Mouse (Mus musculus): ENCODE results near the gene Eef1a1. TPM values are rescaled to one million over a fixed set of nuclear protein-coding genes. Genes with fewer than 3 reads are reported as not detected.
"Not testable (repeated sequence)": the region's sequence is repeated elsewhere in the genome, so short reads cannot be mapped to it uniquely, and the experiment has no call there.

The Eef1a1 gene
- polyA plus RNA-seq, 1 experiment from 2014 or later, result 4,551 TPM

DNA sequence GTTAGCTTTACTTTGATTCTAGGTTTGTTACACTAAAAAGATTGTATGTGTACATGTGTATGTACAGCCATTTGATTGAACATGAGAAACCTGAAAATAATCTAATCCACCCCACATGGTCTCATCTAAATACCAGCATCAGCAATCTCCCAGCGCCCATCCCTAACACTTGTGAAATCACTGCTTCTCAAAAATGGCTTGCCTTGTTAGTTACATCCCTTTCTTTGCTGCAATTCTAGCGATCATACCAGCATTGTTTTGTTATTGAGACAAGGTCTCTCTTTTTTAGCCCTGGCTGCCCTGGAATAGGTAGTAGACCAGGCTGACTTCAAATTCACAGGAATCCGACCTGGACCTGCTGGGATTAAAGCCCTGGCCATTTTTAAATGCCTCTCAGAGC, 6.6 kb downstream of the Eef1a1 start:
- H3K27me3 ChIP-seq (replicated peaks; ENCODE audit: control insufficient read depth, insufficient read depth, low read length), result no peaks in the 10 kb centered on the region
- H3K4me2 ChIP-seq, result peak overlapping the region; percentile 75
- no peak for ATAC-seq (replicated peaks; ENCODE audit: low FRiP score)
- peak overlapping the region; percentile 97 for H3K4me3 ChIP-seq (ENCODE audit: low read depth, low read length)
- WGBS, result 18% methylated on average over 3 of the region's 3 CpGs
- H3K9me3 ChIP-seq (ENCODE audit: control insufficient read depth, low read length), result no peaks in the 10 kb centered on the region
- H3K4me1 ChIP-seq (replicated peaks; ENCODE audit: control insufficient read depth, insufficient read depth, low read length), result peaks cover 11% of the 10 kb centered on the region
- H3K27ac ChIP-seq (ENCODE audit: low read depth, low read length), result peak overlapping the region; percentile 87
- peak overlapping the region; percentile 79 for H3K9ac ChIP-seq (ENCODE audit: low read depth, low read length)
- peaks cover 28% of the 10 kb centered on the region for H3K36me3 ChIP-seq (ENCODE audit: control insufficient read depth, insufficient read depth, low read length)
- no peak for DNase-seq (ENCODE audit: low spot score)

DNA sequence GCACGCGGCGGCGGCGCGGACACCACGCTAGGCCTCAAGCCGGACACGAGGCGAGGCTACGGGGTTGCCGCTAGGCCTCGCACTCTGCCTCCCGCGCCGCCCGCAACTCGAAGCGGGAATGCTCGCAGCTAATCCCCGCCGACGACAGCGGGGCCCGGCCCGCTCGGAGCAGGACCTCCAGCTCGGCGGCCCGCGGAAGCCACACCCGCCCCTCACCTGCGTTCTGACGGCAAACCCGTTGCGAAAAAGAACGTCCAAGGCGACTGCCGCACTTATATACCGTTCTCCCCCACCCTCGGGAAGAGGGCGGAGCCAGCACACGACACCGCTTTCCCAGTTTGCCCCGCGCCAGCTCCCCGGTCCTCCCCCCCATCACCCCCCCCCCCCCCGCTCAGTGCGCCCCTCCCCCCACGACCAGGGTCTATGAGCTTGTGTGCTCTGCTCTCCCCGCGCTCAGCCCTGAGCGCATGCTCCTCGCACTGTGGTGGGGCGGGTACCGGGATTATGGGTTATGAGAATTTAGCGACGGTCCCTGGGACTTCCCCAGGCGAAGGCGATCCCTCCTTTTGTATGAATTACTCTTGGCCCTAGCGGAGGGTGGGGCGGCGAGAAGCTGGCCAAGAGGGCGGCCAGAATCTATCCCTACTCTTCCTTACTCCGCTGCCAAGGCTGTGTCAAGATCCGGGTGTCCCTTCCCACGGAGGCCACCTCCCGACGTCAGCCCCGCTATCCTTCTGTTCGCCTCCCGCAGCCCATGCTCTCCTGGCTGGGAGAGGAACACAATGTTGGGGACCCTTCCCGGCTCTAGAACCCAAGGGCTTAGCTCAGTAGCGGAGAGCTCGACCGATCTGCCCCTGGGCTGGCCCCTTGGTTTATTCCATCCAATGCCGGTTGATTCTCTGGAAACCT, 7.3 kb downstream of the Eef1a1 start:
- Histone ChIP-seq H3K27me3 (replicated peaks; ENCODE audit: control insufficient read depth, insufficient read depth, low read length) (no peaks in the 10 kb centered on the region), H3K36me3 (ENCODE audit: control insufficient read depth, insufficient read depth, low read length) (peaks cover 28% of the 10 kb centered on the region), H3K4me1 (replicated peaks; ENCODE audit: control insufficient read depth, insufficient read depth, low read length) (peaks cover 11% of the 10 kb centered on the region), H3K9ac (ENCODE audit: low read depth, low read length) (peak overlapping the region; percentile 100), H3K9me3 (ENCODE audit: control insufficient read depth, low read length) (no peaks in the 10 kb centered on the region), H3K4me3 (ENCODE audit: low read depth, low read length) (peak overlapping the region; percentile 97), H3K27ac (ENCODE audit: low read depth, low read length) (peak overlapping the region; percentile 100), H3K4me2 (peak overlapping the region; percentile 75)
- DNase-seq (ENCODE audit: low spot score) (peak; percentile 97), ATAC-seq (replicated peaks; ENCODE audit: low FRiP score) (peak; percentile 94)
- WGBS, result under 1% methylated on average over 75 of the region's 77 CpGs

DNA sequence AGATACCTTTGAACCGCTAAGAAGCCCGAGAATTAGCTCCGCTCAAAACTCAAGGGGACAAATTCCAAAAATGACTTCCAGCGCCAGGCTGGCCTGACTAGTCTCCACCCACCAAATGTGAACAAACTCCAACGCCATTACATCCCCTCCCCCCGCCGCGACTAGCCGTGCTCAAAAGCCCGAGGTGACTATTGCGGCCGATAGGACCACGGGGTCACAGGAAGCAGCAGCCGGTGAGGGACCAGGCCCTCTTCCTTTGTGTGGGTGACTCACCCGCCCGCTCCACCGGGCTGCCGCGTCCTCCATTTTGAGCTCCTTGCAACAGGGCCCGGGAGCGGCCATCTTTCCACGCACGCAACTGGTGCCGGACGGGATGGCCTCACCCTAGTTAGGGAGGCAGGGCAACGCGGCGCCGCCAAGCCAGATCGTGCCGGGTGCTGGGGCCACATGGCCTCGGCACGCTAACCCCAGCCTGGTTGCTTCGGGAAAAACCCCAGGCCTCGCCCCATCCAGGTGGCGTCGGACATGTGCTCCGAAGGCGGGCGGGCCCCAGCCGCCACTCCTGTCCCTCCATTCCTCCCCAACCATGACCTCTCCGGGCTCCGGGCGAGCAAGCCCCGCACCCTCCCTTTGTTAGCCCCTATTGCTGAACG, 8.1 kb downstream of the Eef1a1 start:
- Histone ChIP-seq H3K27ac (ENCODE audit: low read depth, low read length) (peak overlapping the region; percentile 100), H3K9me3 (ENCODE audit: control insufficient read depth, low read length) (no peaks in the 10 kb centered on the region), H3K4me2 (peak overlapping the region; percentile 75), H3K9ac (ENCODE audit: low read depth, low read length) (peak overlapping the region; percentile 100), H3K4me1 (replicated peaks; ENCODE audit: control insufficient read depth, insufficient read depth, low read length) (peaks cover 11% of the 10 kb centered on the region), H3K4me3 (ENCODE audit: low read depth, low read length) (peak overlapping the region; percentile 97), H3K27me3 (replicated peaks; ENCODE audit: control insufficient read depth, insufficient read depth, low read length) (no peaks in the 10 kb centered on the region), H3K36me3 (ENCODE audit: control insufficient read depth, insufficient read depth, low read length) (peaks cover 28% of the 10 kb centered on the region)
- DNase-seq (ENCODE audit: low spot score) (peak; percentile 82), ATAC-seq (replicated peaks; ENCODE audit: low FRiP score) (peak; percentile 5)
- under 1% methylated on average over 46 of the region's 46 CpGs for WGBS

- peaks cover 28% of the 10 kb centered on the region for H3K36me3 ChIP-seq (ENCODE audit: control insufficient read depth, insufficient read depth, low read length)
- DNase-seq (ENCODE audit: low spot score); H3K27me3 ChIP-seq (replicated peaks; ENCODE audit: control insufficient read depth, insufficient read depth, low read length); H3K9me3 ChIP-seq (ENCODE audit: control insufficient read depth, low read length); ATAC-seq (replicated peaks; ENCODE audit: low FRiP score): not testable (repeated sequence)
- peak overlapping the region; percentile 100 for H3K9ac ChIP-seq (ENCODE audit: low read depth, low read length)
- peak overlapping the region; percentile 100 for H3K27ac ChIP-seq (ENCODE audit: low read depth, low read length)
- H3K4me3 ChIP-seq (ENCODE audit: low read depth, low read length), result peak overlapping the region; percentile 97
- 0% methylated on average over 13 of the region's 13 CpGs for WGBS
- peaks cover 11% of the 10 kb centered on the region for H3K4me1 ChIP-seq (replicated peaks; ENCODE audit: control insufficient read depth, insufficient read depth, low read length)
- peak overlapping the region; percentile 75 for H3K4me2 ChIP-seq
Measured at GRCm38 (mm10) chr9:78480227-78480626, 8.7 kb downstream of the Eef1a1 start.

- H3K4me1 ChIP-seq (replicated peaks; ENCODE audit: control insufficient read depth, insufficient read depth, low read length), result peaks cover 11% of the 10 kb centered on the region
- peak overlapping the region; percentile 100 for H3K27ac ChIP-seq (ENCODE audit: low read depth, low read length)
- peaks cover 28% of the 10 kb centered on the region for H3K36me3 ChIP-seq (ENCODE audit: control insufficient read depth, insufficient read depth, low read length)
- peak overlapping the region; percentile 100 for H3K9ac ChIP-seq (ENCODE audit: low read depth, low read length)
- H3K4me3 ChIP-seq (ENCODE audit: low read depth, low read length), result peak overlapping the region; percentile 97
- not testable (repeated sequence) for H3K9me3 ChIP-seq (ENCODE audit: control insufficient read depth, low read length); DNase-seq (ENCODE audit: low spot score); ATAC-seq (replicated peaks; ENCODE audit: low FRiP score); H3K27me3 ChIP-seq (replicated peaks; ENCODE audit: control insufficient read depth, insufficient read depth, low read length)
- whole genome bisulfite sequencing, result 26% methylated on average over 8 of the region's 8 CpGs
- H3K4me2 ChIP-seq, result peak overlapping the region; percentile 75
Measured at GRCm38 (mm10) chr9:78479308-78479707, 9.6 kb downstream of the Eef1a1 start.

GRCm38 (mm10) chr9:78478009-78478605, 10.8 kb downstream of the Eef1a1 start:
- WGBS, result 47% methylated on average over 1 of the region's 1 CpGs
- H3K9me3 ChIP-seq (ENCODE audit: control insufficient read depth, low read length); H3K4me1 ChIP-seq (replicated peaks; ENCODE audit: control insufficient read depth, insufficient read depth, low read length); H3K27me3 ChIP-seq (replicated peaks; ENCODE audit: control insufficient read depth, insufficient read depth, low read length); H3K4me3 ChIP-seq (ENCODE audit: low read depth, low read length); ATAC-seq (replicated peaks; ENCODE audit: low FRiP score); DNase-seq (ENCODE audit: low spot score): not testable (repeated sequence)
- Histone ChIP-seq H3K4me2 (peak overlapping the region; percentile 19), H3K27ac (ENCODE audit: low read depth, low read length) (peak overlapping the region; percentile 9; the same call in 1 of the 2 replicates), H3K36me3 (ENCODE audit: control insufficient read depth, insufficient read depth, low read length) (peaks cover 33% of the 10 kb centered on the region), H3K9ac (ENCODE audit: low read depth, low read length) (peak overlapping the region; percentile 10; the same call in 1 of the 2 replicates)

- Histone ChIP-seq H3K27me3 (replicated peaks; ENCODE audit: control insufficient read depth, insufficient read depth, low read length) (no peaks in the 10 kb centered on the region), H3K9me3 (ENCODE audit: control insufficient read depth, low read length) (no peaks in the 10 kb centered on the region), H3K27ac (ENCODE audit: low read depth, low read length) (peak overlapping the region; percentile 9; the same call in 1 of the 2 replicates), H3K9ac (ENCODE audit: low read depth, low read length) (no peak overlapping the region), H3K4me1 (replicated peaks; ENCODE audit: control insufficient read depth, insufficient read depth, low read length) (peaks cover 4% of the 10 kb centered on the region; the same call in 1 of the 2 replicates), H3K4me2 (no peak overlapping the region), H3K36me3 (ENCODE audit: control insufficient read depth, insufficient read depth, low read length) (peaks cover 33% of the 10 kb centered on the region), H3K4me3 (ENCODE audit: low read depth, low read length) (no peak overlapping the region)
- DNase-seq (ENCODE audit: low spot score), result no peak
- peak; percentile 5 for ATAC-seq (replicated peaks; ENCODE audit: low FRiP score)
- WGBS, result 4% methylated on average over 5 of the region's 5 CpGs
Measured at GRCm38 (mm10) chr9:78477021-78477551, 11.9 kb downstream of the Eef1a1 start.

DNA sequence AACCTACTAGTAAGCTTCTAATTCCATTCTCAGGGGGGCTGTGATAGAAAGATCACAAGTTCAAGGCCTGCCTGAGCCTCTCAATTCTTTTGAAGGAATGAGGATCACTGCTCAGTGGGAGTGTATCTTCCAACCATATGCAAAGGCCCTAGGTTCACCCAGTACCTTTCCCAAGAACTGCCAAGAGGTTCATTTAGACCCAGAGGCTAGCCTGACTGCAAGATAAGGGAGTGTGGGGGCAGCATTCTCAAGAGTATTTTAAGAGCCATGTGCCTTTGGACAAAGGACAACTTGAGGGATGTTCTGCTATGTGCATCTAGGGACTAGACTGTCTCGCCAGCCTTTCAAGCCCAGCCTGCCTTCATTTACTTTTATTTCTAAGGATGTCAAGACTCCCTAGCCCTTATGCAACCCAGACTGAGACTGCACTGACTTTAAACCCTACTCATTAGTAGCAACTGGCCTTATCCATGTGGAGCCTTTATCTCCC, 12.4 kb downstream of the Eef1a1 start:
- WGBS, result 3% methylated on average over 1 of the region's 1 CpGs
- ATAC-seq (replicated peaks; ENCODE audit: low FRiP score) (peak; percentile 58), DNase-seq (ENCODE audit: low spot score) (peak; percentile 72)
- no peaks in the 10 kb centered on the region for H3K27me3 ChIP-seq (replicated peaks; ENCODE audit: control insufficient read depth, insufficient read depth, low read length)
- H3K4me3 ChIP-seq (ENCODE audit: low read depth, low read length), result no peak overlapping the region
- H3K36me3 ChIP-seq (ENCODE audit: control insufficient read depth, insufficient read depth, low read length), result peaks cover 33% of the 10 kb centered on the region
- H3K4me2 ChIP-seq, result no peak overlapping the region
- H3K9ac ChIP-seq (ENCODE audit: low read depth, low read length), result no peak overlapping the region
- H3K9me3 ChIP-seq (ENCODE audit: control insufficient read depth, low read length), result no peaks in the 10 kb centered on the region
- H3K27ac ChIP-seq (ENCODE audit: low read depth, low read length), result peak overlapping the region; percentile 9
- H3K4me1 ChIP-seq (replicated peaks; ENCODE audit: control insufficient read depth, insufficient read depth, low read length), result peaks cover 4% of the 10 kb centered on the region; the same call in 1 of the 2 replicates
